Mouse (Mus musculus): ENCODE data around the gene Pbx1.

The Pbx1 gene

GRCm38 (mm10) chr1:168344918-168345317, 87.2 kb downstream of the Pbx1 start:
- no peak for DNase-seq (ENCODE audit: extremely low spot score, low spot score)

- DNase-seq (ENCODE audit: extremely low spot score, low spot score), result no peak
Measured at GRCm38 (mm10) chr1:168344262-168344661, 87.8 kb downstream of the Pbx1 start.

GRCm38 (mm10) chr1:168342269-168342668, 89.8 kb downstream of the Pbx1 start:
- DNase-seq (ENCODE audit: extremely low spot score, low spot score), result no peak

- no peak for DNase-seq (ENCODE audit: extremely low spot score, low spot score)
Measured at GRCm38 (mm10) chr1:168341863-168342262, 90.2 kb downstream of the Pbx1 start.

GRCm38 (mm10) chr1:168341368-168341767, 90.7 kb downstream of the Pbx1 start:
- no peak for DNase-seq (ENCODE audit: extremely low spot score, low spot score)

GRCm38 (mm10) chr1:168336238-168336818, 95.7 kb downstream of the Pbx1 start:
- DNase-seq (ENCODE audit: extremely low spot score, low spot score), result no peak

- no peak for DNase-seq (ENCODE audit: extremely low spot score, low spot score)
Measured at GRCm38 (mm10) chr1:168334831-168335574, 97.1 kb downstream of the Pbx1 start.

GRCm38 (mm10) chr1:168332056-168332455, 100.0 kb downstream of the Pbx1 start:
- no peak for DNase-seq (ENCODE audit: extremely low spot score, low spot score)

- no peak for DNase-seq (ENCODE audit: extremely low spot score, low spot score)
Measured at GRCm38 (mm10) chr1:168328236-168328605, 103.8 kb downstream of the Pbx1 start.

GRCm38 (mm10) chr1:168327405-168328235, 104.5 kb downstream of the Pbx1 start:
- no peak for DNase-seq (ENCODE audit: extremely low spot score, low spot score)

GRCm38 (mm10) chr1:168325786-168326185, 106.3 kb downstream of the Pbx1 start:
- no peak for DNase-seq (ENCODE audit: extremely low spot score, low spot score)

GRCm38 (mm10) chr1:168324306-168325085, 107.6 kb downstream of the Pbx1 start:
- no peak for DNase-seq (ENCODE audit: extremely low spot score, low spot score)

- no peak for DNase-seq (ENCODE audit: extremely low spot score, low spot score)
Measured at GRCm38 (mm10) chr1:168323436-168324108, 108.5 kb downstream of the Pbx1 start.

- no peak for DNase-seq (ENCODE audit: extremely low spot score, low spot score)
Measured at GRCm38 (mm10) chr1:168322892-168323291, 109.2 kb downstream of the Pbx1 start.

GRCm38 (mm10) chr1:168319695-168320094, 112.4 kb downstream of the Pbx1 start:
- DNase-seq (ENCODE audit: extremely low spot score, low spot score), result no peak

- no peak for DNase-seq (ENCODE audit: extremely low spot score, low spot score)
Measured at GRCm38 (mm10) chr1:168318899-168319469, 113.1 kb downstream of the Pbx1 start.

- no peak for DNase-seq (ENCODE audit: extremely low spot score, low spot score)
Measured at GRCm38 (mm10) chr1:168313772-168314171, 118.3 kb downstream of the Pbx1 start.

- no peak for DNase-seq (ENCODE audit: extremely low spot score, low spot score)
Measured at GRCm38 (mm10) chr1:168312710-168313447, 119.2 kb downstream of the Pbx1 start.

GRCm38 (mm10) chr1:168309101-168309521, 123.0 kb downstream of the Pbx1 start:
- DNase-seq (ENCODE audit: extremely low spot score, low spot score), result no peak
